Mouse (Mus musculus) bone marrow, adult 2 months (tissue): ENCODE results near the gene Olfr374. TPM values are rescaled to one million over a fixed set of nuclear protein-coding genes. Genes with fewer than 3 reads are reported as not detected.
"Not testable (repeated sequence)": the region's sequence is repeated elsewhere in the genome, so short reads cannot be mapped to it uniquely, and the experiment has no call there.

Source experiments
- H3K27ac ChIP-seq: fragments of 200-500 bp; 2 replicates; pipeline ENCODE4 v1.5.1; 2012; ENCODE audit warnings: low read depth, mild to moderate bottlenecking, control low read depth, inconsistent platforms, low read length; ENCODE audit not compliant: control insufficient read depth, poor library complexity, insufficient read depth
- H3K4me1 ChIP-seq: fragments of 200-500 bp; 2 replicates; pipeline ENCODE4 v1.6.1; 2011; ENCODE audit warnings: low read length; ENCODE audit not compliant: control insufficient read depth, insufficient read depth
- H3K4me3 ChIP-seq: fragments of 200-500 bp; replicated peaks from 2 replicates; pipeline ENCODE3; 2011; ENCODE audit warnings: mild to moderate bottlenecking, low read depth, low read length, control low read depth; ENCODE audit not compliant: control insufficient read depth
- CTCF ChIP-seq: fragments of 200-500 bp; IDR thresholded peaks from 2 replicates; pipeline ENCODE4 v1.5.1; 2011; ENCODE audit warnings: low read length, control low read depth; ENCODE audit not compliant: control insufficient read depth, insufficient read depth
- POLR2A ChIP-seq: fragments of 200-500 bp; IDR thresholded peaks from 2 replicates; pipeline ENCODE4 v1.6.1; 2011; ENCODE audit warnings: low read depth, mild to moderate bottlenecking, control low read depth, low read length, borderline replicate concordance; ENCODE audit not compliant: control insufficient read depth
- WGBS: fragments of 180-500 bp; shearing (Covaris S2); methylation state at CpG from one replicate; pipeline ENCODE4 v1.1.7; 2018; 5-methylcytosine and 5-hydroxymethylcytosine counted together
- polyA plus RNA-seq: library from polyadenylated mRNA; stranded (reverse); fragments of >200 nt; gene quantifications from 2 replicates; pipeline ENCODE4 v1.2.4, GENCODE M21; 2011; ENCODE audit warnings: low replicate concordance; ENCODE audit not compliant: missing spikeins, insufficient read depth, insufficient read length

Gene Olfr374
- polyA plus RNA-seq, 1 experiment = 0.30 TPM

DNA sequence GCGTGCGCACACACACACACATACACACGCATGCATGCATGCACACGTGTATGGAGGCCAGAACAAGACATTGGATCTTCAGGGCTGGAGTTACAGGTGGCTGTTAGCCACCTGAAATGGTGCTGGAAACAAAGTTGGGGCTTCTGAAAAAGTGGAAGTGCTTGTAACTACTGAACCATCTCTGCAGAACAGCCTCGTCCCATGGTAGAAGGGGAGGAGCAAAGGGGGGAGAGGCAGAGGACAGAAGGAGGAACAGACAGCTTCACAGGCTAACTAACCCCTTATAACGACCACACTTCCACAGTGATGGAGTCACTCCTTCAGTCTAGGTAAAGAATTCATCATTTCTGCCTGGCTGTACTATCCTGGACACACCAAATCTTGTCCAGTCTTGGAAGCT is 4.0 kb downstream of the Olfr374 start:
- WGBS = 52% methylated on average over 6 of the region's 6 CpGs
- TF ChIP-seq POLR2A (no peak), CTCF (no peak)
- H3K4me1 ChIP-seq = peaks cover 1% of the 10 kb centered on the region; the same call in 1 of the 2 replicates
- H3K27ac ChIP-seq = no peak overlapping the region
- H3K4me3 ChIP-seq = no peak overlapping the region

DNA sequence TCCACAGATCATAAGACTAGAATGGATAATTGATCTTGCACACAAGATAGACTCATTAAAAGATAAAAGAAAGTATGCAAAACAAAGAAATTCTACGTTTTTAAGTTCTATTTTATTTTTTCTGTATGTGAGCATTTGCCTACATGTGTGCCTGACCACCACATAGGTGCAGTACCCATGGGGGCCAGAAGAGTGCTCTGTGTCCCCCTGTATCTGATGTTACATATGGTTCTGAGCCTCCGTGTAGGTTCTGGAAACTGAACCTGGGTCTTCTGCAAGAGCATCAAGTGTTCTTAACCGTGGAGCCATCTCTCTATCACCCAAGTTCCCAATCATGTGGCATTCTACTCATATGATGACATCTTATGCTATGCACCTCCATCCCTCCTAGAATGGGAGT is 5.6 kb downstream of the Olfr374 start:
- H3K27ac ChIP-seq = no peak overlapping the region
- H3K4me3 ChIP-seq = no peak overlapping the region
- TF ChIP-seq POLR2A (no peak), CTCF (no peak)
- H3K4me1 ChIP-seq = peaks cover 1% of the 10 kb centered on the region; the same call in 1 of the 2 replicates
- WGBS = 75% methylated on average over 3 of the region's 3 CpGs

DNA sequence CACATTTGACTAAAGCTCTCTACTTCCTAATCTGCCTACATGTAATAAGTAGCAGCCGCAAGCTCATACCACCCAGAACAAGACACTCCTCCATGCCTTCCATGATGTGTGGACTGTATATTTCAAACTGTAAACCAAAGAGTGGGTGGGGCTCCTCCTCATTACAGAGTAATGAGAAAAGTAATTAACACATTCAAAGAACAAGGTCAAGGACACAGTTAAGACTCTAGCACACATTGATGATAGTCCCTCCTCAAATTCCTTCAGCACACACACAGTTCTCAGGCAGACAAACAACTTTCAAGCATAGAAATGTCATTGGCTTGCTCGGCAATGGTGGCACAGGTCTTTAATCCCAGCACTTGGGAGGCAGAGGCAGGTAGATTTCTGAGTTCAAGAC is 8.4 kb downstream of the Olfr374 start:
- H3K4me1 ChIP-seq = peaks cover 1% of the 10 kb centered on the region; the same call in 1 of the 2 replicates
- no peak for TF ChIP-seq CTCF
- no peak for TF ChIP-seq POLR2A
- H3K4me3 ChIP-seq = no peak overlapping the region
- WGBS = 84% methylated on average over 2 of the region's 2 CpGs
- H3K27ac ChIP-seq = no peak overlapping the region

DNA sequence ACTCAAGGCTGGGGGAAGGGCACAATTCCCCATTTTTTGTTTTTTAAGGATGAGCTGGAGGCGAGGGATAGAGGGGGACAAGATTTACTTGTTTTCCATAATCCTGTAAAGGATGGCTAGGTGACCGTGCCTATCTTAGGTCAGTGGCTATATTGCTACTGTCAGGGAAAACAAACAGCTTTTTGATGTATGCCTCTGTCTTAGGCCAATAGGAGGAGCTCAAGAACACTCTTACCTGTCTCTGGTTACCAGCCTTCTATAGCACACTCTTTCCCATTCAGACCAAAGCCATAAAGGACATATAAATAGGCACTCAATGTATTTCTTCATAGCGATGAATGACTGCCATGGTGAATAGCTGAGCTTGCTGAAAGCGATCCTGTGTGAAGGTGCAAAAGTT is 11.8 kb downstream of the Olfr374 start:
- TF ChIP-seq CTCF (no peak), POLR2A (no peak)
- no peak overlapping the region for H3K27ac ChIP-seq
- H3K4me1 ChIP-seq = no peaks in the 10 kb centered on the region
- WGBS = 56% methylated on average over 4 of the region's 4 CpGs
- H3K4me3 ChIP-seq = no peak overlapping the region

DNA sequence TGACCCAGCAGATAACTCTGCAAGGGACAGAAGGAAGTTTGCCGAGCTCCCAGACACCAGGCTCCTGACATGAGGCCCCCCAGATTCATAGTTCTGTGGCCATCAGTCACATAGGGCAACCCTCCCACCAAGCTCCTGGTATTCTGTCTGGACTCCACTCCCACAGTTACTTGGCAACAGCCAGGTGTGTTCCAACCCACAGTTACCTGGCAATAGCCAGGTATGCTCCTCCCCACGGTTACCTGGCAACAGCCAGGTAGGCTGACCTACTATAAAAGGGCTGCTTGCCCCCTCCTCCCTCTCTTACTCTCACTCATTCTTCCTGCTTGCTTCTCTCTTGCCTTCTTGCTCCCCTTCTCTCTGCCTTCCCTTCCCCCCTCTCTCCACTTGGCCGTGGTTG is 14.6 kb downstream of the Olfr374 start:
- not testable (repeated sequence) for H3K4me1 ChIP-seq, H3K4me3 ChIP-seq, H3K27ac ChIP-seq
- 71% methylated on average over 3 of the region's 3 CpGs for WGBS

DNA sequence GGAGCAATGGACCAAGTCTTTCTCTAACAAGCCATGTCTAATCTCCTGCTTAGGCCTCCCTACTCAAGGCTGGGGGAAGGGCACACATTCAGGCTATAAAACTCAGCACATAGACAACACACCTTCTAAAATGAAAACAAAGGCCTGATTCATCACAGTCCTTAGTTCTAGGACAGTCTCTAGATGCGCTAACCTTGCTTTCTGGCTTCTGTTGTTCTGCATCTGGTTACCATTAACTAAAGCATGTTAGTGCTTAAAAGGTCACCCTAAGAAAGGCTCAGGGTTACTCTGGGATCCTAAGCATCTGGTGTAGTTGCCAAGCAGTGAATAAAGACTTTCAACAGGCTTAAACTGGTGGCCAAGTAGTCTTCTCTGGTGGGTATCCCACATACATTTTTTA is 15.2 kb downstream of the Olfr374 start:
- no peaks in the 10 kb centered on the region for H3K4me1 ChIP-seq
- no peak overlapping the region for H3K4me3 ChIP-seq
- 86% methylated on average over 1 of the region's 1 CpGs for WGBS
- TF ChIP-seq POLR2A (no peak), CTCF (no peak)
- H3K27ac ChIP-seq = no peak overlapping the region

DNA sequence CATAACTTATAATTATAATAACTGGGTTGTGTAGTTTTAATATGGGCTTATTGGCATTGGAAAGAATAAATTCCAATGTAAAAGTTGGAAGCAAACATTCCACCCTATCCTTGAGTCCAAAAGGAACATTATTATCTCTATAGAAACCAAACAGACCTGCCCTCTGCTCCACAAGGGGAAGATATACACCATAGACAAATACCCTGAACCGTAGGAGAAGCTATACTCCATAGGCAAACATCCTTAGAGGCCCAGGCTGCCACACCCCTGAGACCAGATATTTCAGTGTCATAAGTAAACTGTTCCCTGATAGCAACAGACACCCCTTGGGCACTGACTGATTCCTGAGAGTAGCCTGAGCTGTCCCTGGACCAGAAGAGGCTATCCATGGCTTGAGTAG is 21.0 kb downstream of the Olfr374 start:
- 78% methylated on average over 1 of the region's 1 CpGs for WGBS
- H3K27ac ChIP-seq = no peak overlapping the region
- TF ChIP-seq POLR2A (no peak), CTCF (no peak)

DNA sequence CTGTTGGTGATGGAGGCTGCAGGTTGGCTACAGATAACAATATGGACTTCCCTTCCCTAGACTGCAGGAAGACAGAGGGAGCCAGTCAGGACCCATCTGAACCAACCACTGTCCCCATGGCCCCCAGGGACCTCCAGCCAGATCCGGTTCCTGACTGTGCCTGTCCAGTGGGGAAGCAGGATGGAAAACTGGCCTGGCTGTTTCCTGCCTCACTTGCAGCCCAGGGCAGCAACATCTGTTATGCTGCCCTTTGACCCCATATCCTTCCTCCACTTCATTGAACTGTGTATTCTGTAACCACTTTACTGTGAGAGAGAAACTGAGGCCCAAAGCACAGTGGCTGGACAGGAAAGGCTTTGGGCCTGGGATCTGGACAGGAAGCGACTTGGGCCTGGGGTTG is 24.4 kb downstream of the Olfr374 start:
- no peak for TF ChIP-seq POLR2A
- TF ChIP-seq CTCF = no peak
- Histone ChIP-seq H3K27ac (no peak overlapping the region; the same call in 1 of the 2 replicates), H3K4me3 (no peak overlapping the region), H3K4me1 (peaks cover 3% of the 10 kb centered on the region; the same call in 1 of the 2 replicates)
- WGBS = 64% methylated on average over 2 of the region's 2 CpGs

More for the DNA sequence above, 21.0 kb downstream of the Olfr374 start:
- peaks cover 2% of the 10 kb centered on the region; the same call in 1 of the 2 replicates for H3K4me1 ChIP-seq
- H3K4me3 ChIP-seq = no peak overlapping the region

DNA sequence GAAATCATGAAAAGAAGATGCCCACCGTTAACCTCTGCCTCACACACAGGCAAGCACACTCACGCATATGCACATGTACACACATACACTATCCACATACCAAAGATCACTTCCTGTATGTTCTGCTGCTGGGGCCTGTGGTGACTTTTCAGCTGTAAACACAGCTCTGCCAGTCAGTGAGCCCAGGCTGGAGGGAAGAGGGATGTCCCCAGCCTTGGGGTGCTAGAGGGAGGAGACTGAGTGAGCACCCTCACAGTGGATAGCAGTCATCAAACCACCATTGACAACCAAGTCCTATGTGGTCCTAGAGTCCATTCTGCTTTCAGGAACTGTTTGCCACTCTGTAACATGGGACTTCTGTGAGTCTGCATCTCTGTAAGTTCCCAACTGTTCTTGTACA is 25.1 kb downstream of the Olfr374 start:
- H3K27ac ChIP-seq = no peak overlapping the region
- H3K4me3 ChIP-seq = no peak overlapping the region
- peaks cover 3% of the 10 kb centered on the region; the same call in 1 of the 2 replicates for H3K4me1 ChIP-seq
- no peak for TF ChIP-seq POLR2A
- TF ChIP-seq CTCF = no peak
- WGBS = 46% methylated on average over 2 of the region's 2 CpGs
